Mouse (Mus musculus): ENCODE measurements around the gene Safb2.

GRCm38 (mm10) chr17:56611323-56611722, 26.9 kb upstream of the Safb2 start:
- TF ChIP-seq POLR2A (IDR thresholded peaks at IDR 0.05; ENCODE audit: insufficient read depth, low read length) = no peak
- no peak for TF ChIP-seq CTCF (IDR thresholded peaks at IDR 0.05; ENCODE audit: low read depth, low read length)
